Mouse (Mus musculus) ES-Bruce4 (cell line): ENCODE results near the gene Cdc14a.

Experiments used
- CTCF ChIP-seq: IDR thresholded peaks from one replicate; pipeline ENCODE4 v1.8.1; 2011; ENCODE audit warnings: low read depth, low read length
- POLR2A ChIP-seq: IDR thresholded peaks from one replicate; pipeline ENCODE4 v1.8.1; 2011; ENCODE audit warnings: low read length; ENCODE audit not compliant: insufficient read depth

DNA sequence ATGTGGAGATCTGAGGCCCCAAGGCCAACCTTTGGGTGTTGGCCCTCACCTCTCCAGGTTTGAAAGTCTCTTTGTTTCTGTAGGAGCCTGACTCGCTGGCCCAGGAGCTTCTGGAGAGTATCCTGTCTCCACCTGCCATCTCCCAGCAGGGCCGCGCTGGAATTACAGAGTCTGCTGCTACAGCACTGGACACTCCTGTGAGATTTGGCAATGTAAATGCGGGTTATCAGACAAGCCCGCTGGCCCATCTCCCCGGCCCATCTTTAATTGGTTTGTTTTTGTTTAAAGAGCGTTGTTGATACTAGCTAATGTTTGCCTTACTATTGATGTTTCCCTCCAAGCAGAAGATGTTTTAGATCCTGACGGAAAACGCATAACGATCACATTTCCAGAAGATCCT is 15.0 kb downstream of the Cdc14a start:
- TF ChIP-seq CTCF (no peak), POLR2A (no peak)
